Mouse (Mus musculus) layer of hippocampus, postnatal 36 days (tissue): ENCODE measurements around the gene Ceacam12. TPM values are rescaled to one million over a fixed set of nuclear protein-coding genes. Genes with fewer than 3 reads are reported as not detected.
"Not testable (repeated sequence)": the region's sequence is repeated elsewhere in the genome, so short reads cannot be mapped to it uniquely, and the experiment has no call there.

Experiments used
- DNase-seq, 2 experiments: peaks; one replicate each; pipeline ENCODE4 v3.0.0; 2022
- microRNA-seq, 2 experiments: library from miRNA; unstranded; fragments of <30 nt; microRNA quantifications; one replicate each; pipeline ENCODE4 v1.2.0; 2021
- total RNA-seq, 2 experiments: library from RNA; stranded (reverse); gene quantifications; 2 replicates each; pipeline ENCODE4 v1.2.3; 2021

Ceacam12 gene
- total RNA-seq = not detected

- DNase-seq = no peak
These were observed at the start of gene Ceacam12 for GRCm38 (mm10) chr7:18065629-18066028. Gene Ceacam12 (plus strand): TSS chr7:18065929.

GRCm38 (mm10) chr7:18073821-18074220 is 8.1 kb downstream of the Ceacam12 start:
- DNase-seq = not testable (repeated sequence)

DNA sequence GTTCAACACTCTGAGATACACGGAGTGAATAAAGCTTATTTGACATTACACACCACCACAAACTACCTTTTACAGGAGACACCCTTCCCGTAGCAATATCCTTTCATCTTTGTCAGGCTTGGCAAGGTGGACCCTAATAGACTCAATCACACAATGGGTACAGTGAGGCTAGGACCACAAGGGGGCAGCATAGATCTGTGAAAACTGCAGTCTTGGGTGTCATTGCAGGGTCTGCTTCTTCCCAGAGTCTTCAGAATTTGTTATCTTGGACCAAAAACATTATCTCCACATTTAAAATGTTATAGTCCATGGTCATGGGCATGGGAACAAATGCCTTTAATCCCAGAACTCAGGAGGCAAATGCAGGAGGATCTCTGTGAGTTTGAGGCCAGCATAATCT is 35.1 kb downstream of the Ceacam12 start:
- no peak for DNase-seq

Small RNA genes lying within 50 kb of the gene (microRNA-seq; reads per million reads assigned to microRNA genes)
- 0 reads per million in 2 experiments for gene Gm22414

Other genes with a start within 250 kb of the Ceacam12 start
- gene Gm5155, start 194.2 kb upstream of the Ceacam12 start, total RNA-seq = not detected
- gene Ceacam11, start 93.8 kb upstream of the Ceacam12 start, total RNA-seq = not detected
- gene Ceacam13, start 56.0 kb upstream of the Ceacam12 start, total RNA-seq = not detected
- not detected for gene Igfl3, start 110.6 kb downstream of the Ceacam12 start, total RNA-seq
- not detected for gene Mill1, start 179.4 kb downstream of the Ceacam12 start, total RNA-seq